Mouse (Mus musculus): ENCODE data around the gene Gnptg. TPM values are rescaled to one million over a fixed set of nuclear protein-coding genes. Genes with fewer than 3 reads are reported as not detected.
A peak's percentile ranks its signal among the peaks of the same experiment; 100 is the strongest.
"Not testable (repeated sequence)": the region's sequence is repeated elsewhere in the genome, so short reads cannot be mapped to it uniquely, and the experiment has no call there.

Gene Gnptg
- polyA plus RNA-seq, 1 experiment from 2014 or later, result 74.5 TPM

GRCm38 (mm10) chr17:25227991-25228390 is 11.9 kb downstream of the Gnptg start:
- no peaks in the 10 kb centered on the region for H3K4me1 ChIP-seq (ENCODE audit: insufficient read depth, low read depth, low read length)
- DNase-seq (ENCODE audit: low spot score) (no peak), ATAC-seq (no peak)
- peaks cover 9% of the 10 kb centered on the region for H3K36me3 ChIP-seq (ENCODE audit: insufficient read depth, low read length)
- WGBS, result 81% methylated on average over 5 of the region's 5 CpGs
- no peak overlapping the region for H3K9ac ChIP-seq (replicated peaks; ENCODE audit: low read depth)
- no peak overlapping the region for H3K4me2 ChIP-seq (replicated peaks; ENCODE audit: low read depth, low read length)
- no peak overlapping the region for H3K4me3 ChIP-seq (ENCODE audit: low read depth, low read length)
- TF ChIP-seq CTCF (IDR thresholded peaks at IDR 0.05), result no peak
- TF ChIP-seq EP300 (IDR thresholded peaks at IDR 0.05), result no peak
- no peak overlapping the region for H3K27ac ChIP-seq (ENCODE audit: low read length)
- H3K27me3 ChIP-seq (replicated peaks; ENCODE audit: insufficient read depth, low read length), result no peaks in the 10 kb centered on the region
- H3K9me3 ChIP-seq (ENCODE audit: low read length), result no peaks in the 10 kb centered on the region

- Histone ChIP-seq H3K9me3 (ENCODE audit: low read length) (no peaks in the 10 kb centered on the region), H3K9ac (replicated peaks; ENCODE audit: low read depth) (no peak overlapping the region), H3K27ac (ENCODE audit: low read length) (no peak overlapping the region), H3K36me3 (ENCODE audit: insufficient read depth, low read length) (peaks cover 9% of the 10 kb centered on the region), H3K4me2 (replicated peaks; ENCODE audit: low read depth, low read length) (no peak overlapping the region), H3K4me3 (ENCODE audit: low read depth, low read length) (no peak overlapping the region), H3K27me3 (replicated peaks; ENCODE audit: insufficient read depth, low read length) (no peaks in the 10 kb centered on the region), H3K4me1 (ENCODE audit: insufficient read depth, low read depth, low read length) (0 out of 2 replicates have a peak, but pooled peaks cover 3% of the 10 kb centered on the region)
- ATAC-seq (no peak), DNase-seq (ENCODE audit: low spot score) (no peak)
- 90% methylated on average over 4 of the region's 4 CpGs for WGBS
- no peak for TF ChIP-seq EP300 (IDR thresholded peaks at IDR 0.05)
- no peak for TF ChIP-seq CTCF (IDR thresholded peaks at IDR 0.05)
Measured at GRCm38 (mm10) chr17:25225659-25226058, 14.3 kb downstream of the Gnptg start.

GRCm38 (mm10) chr17:25224586-25225222 is 15.2 kb downstream of the Gnptg start:
- DNase-seq (ENCODE audit: low spot score), result no peak
- no peak overlapping the region for H3K4me2 ChIP-seq (replicated peaks; ENCODE audit: low read depth, low read length)

GRCm38 (mm10) chr17:25222951-25223601 is 16.8 kb downstream of the Gnptg start:
- H3K4me1 ChIP-seq (ENCODE audit: insufficient read depth, low read depth, low read length), result 0 out of 2 replicates have a peak, but pooled peaks cover 3% of the 10 kb centered on the region
- peak overlapping the region; percentile 14; the same call in 1 of the 2 replicates for H3K4me3 ChIP-seq (ENCODE audit: low read depth, low read length)
- H3K9ac ChIP-seq (replicated peaks; ENCODE audit: low read depth), result no peak overlapping the region
- TF ChIP-seq EP300 (IDR thresholded peaks at IDR 0.05) (no peak), CTCF (IDR thresholded peaks at IDR 0.05) (no peak)
- H3K27ac ChIP-seq (ENCODE audit: low read length), result no peak overlapping the region
- WGBS, result 49% methylated on average over 6 of the region's 6 CpGs
- H3K36me3 ChIP-seq (ENCODE audit: insufficient read depth, low read length), result peaks cover 5% of the 10 kb centered on the region; the same call in 1 of the 2 replicates
- no peaks in the 10 kb centered on the region for H3K27me3 ChIP-seq (replicated peaks; ENCODE audit: insufficient read depth, low read length)
- no peaks in the 10 kb centered on the region for H3K9me3 ChIP-seq (ENCODE audit: low read length)
- no peak for DNase-seq (ENCODE audit: low spot score)
- no peak for ATAC-seq
- peak overlapping the region; percentile 46 for H3K4me2 ChIP-seq (replicated peaks; ENCODE audit: low read depth, low read length)

More at GRCm38 (mm10) chr17:25224586-25225222, 15.2 kb downstream of the Gnptg start:
- TF ChIP-seq CTCF (IDR thresholded peaks at IDR 0.05) (no peak), EP300 (IDR thresholded peaks at IDR 0.05) (no peak)
- Histone ChIP-seq H3K27ac (ENCODE audit: low read length) (no peak overlapping the region), H3K9ac (replicated peaks; ENCODE audit: low read depth) (no peak overlapping the region), H3K36me3 (ENCODE audit: insufficient read depth, low read length) (peaks cover 5% of the 10 kb centered on the region; the same call in 1 of the 2 replicates), H3K27me3 (replicated peaks; ENCODE audit: insufficient read depth, low read length) (no peaks in the 10 kb centered on the region), H3K9me3 (ENCODE audit: low read length) (no peaks in the 10 kb centered on the region), H3K4me3 (ENCODE audit: low read depth, low read length) (no peak overlapping the region), H3K4me1 (ENCODE audit: insufficient read depth, low read depth, low read length) (0 out of 2 replicates have a peak, but pooled peaks cover 3% of the 10 kb centered on the region)
- WGBS, result 85% methylated on average over 7 of the region's 7 CpGs
- ATAC-seq, result no peak

GRCm38 (mm10) chr17:25222504-25222940 is 17.4 kb downstream of the Gnptg start:
- 26% methylated on average over 8 of the region's 28 CpGs for WGBS
- H3K27ac ChIP-seq (ENCODE audit: low read length); H3K9ac ChIP-seq (replicated peaks; ENCODE audit: low read depth); H3K9me3 ChIP-seq (ENCODE audit: low read length); DNase-seq (ENCODE audit: low spot score); H3K4me1 ChIP-seq (ENCODE audit: insufficient read depth, low read depth, low read length); H3K36me3 ChIP-seq (ENCODE audit: insufficient read depth, low read length); H3K27me3 ChIP-seq (replicated peaks; ENCODE audit: insufficient read depth, low read length): not testable (repeated sequence)
- Histone ChIP-seq H3K4me2 (replicated peaks; ENCODE audit: low read depth, low read length) (peak overlapping the region; percentile 48), H3K4me3 (ENCODE audit: low read depth, low read length) (peak overlapping the region; percentile 14; the same call in 1 of the 2 replicates)
- ATAC-seq, result peak; percentile 90

GRCm38 (mm10) chr17:25221821-25222503 is 18.0 kb downstream of the Gnptg start:
- no peaks in the 10 kb centered on the region for H3K9me3 ChIP-seq (ENCODE audit: low read length)
- peak overlapping the region; percentile 48 for H3K4me2 ChIP-seq (replicated peaks; ENCODE audit: low read depth, low read length)
- peaks cover 5% of the 10 kb centered on the region; the same call in 1 of the 2 replicates for H3K36me3 ChIP-seq (ENCODE audit: insufficient read depth, low read length)
- no peaks in the 10 kb centered on the region for H3K27me3 ChIP-seq (replicated peaks; ENCODE audit: insufficient read depth, low read length)
- no peak for TF ChIP-seq CTCF (IDR thresholded peaks at IDR 0.05)
- TF ChIP-seq EP300 (IDR thresholded peaks at IDR 0.05), result no peak
- 0 out of 2 replicates have a peak, but pooled peaks cover 3% of the 10 kb centered on the region for H3K4me1 ChIP-seq (ENCODE audit: insufficient read depth, low read depth, low read length)
- no peak overlapping the region for H3K27ac ChIP-seq (ENCODE audit: low read length)
- H3K4me3 ChIP-seq (ENCODE audit: low read depth, low read length), result 0 out of 2 replicates have a peak overlapping the region, but pooled peaks have one; percentile 14
- WGBS, result 8% methylated on average over 14 of the region's 30 CpGs
- ATAC-seq, result peak; percentile 86
- DNase-seq (ENCODE audit: low spot score), result peak; percentile 55
- no peak overlapping the region for H3K9ac ChIP-seq (replicated peaks; ENCODE audit: low read depth)
